Mouse (Mus musculus): Measurements from ENCODE around the gene Fbxo11. TPM values are rescaled to one million over a fixed set of nuclear protein-coding genes. Genes with fewer than 3 reads are reported as not detected.

The Fbxo11 gene
- total and polyA plus RNA-seq, 3 experiments, result 9.4 to 91.4 (median 17.5) TPM

- Histone ChIP-seq H3K4me1 (ENCODE audit: control insufficient read depth in 1 of 2, insufficient read depth in 2 of 2, low read length in 2 of 2) (peaks cover 2 to 5% of the 10 kb centered on the region in 2 experiments; a peak in 3 of 4 replicates), H3K27ac (ENCODE audit: control insufficient read depth, low read depth, low read length) (no peak overlapping the region)
Observed at GRCm38 (mm10) chr17:87983313-87983712, 81.8 kb downstream of the Fbxo11 start.

GRCm38 (mm10) chr17:87982112-87982511 is 83.0 kb downstream of the Fbxo11 start:
- no peaks in the 10 kb centered on the region for H3K27me3 ChIP-seq (ENCODE audit: control insufficient read depth in 1 of 2, insufficient read depth in 2 of 2, low read length in 2 of 2)
- peaks cover 42% of the 10 kb centered on the region for H3K79me2 ChIP-seq (ENCODE audit: control insufficient read depth, insufficient read depth, low read length, poor library complexity)
- H3K9ac ChIP-seq (ENCODE audit: control insufficient read depth, low read depth, low read length, poor library complexity, severe bottlenecking), result no peak overlapping the region
- peak; percentile 54 for DNase-seq (ENCODE audit: low read depth, low spot score)
- peaks cover 54 to 55% of the 10 kb centered on the region in 2 experiments for H3K36me3 ChIP-seq (ENCODE audit: control insufficient read depth in 1 of 2, insufficient read depth in 2 of 2, low read length in 2 of 2)
- no peak overlapping the region for H3K4me3 ChIP-seq (ENCODE audit: control insufficient read depth in 1 of 2, insufficient read depth in 1 of 2, low read depth in 2 of 2, low read length in 2 of 2)
- H3K9me3 ChIP-seq (replicated peaks; ENCODE audit: insufficient read depth, low read length), result no peaks in the 10 kb centered on the region
- peaks cover 5 to 13% of the 10 kb centered on the region in 2 experiments; a peak in 3 of 4 replicates for H3K4me1 ChIP-seq (ENCODE audit: control insufficient read depth in 1 of 2, insufficient read depth in 2 of 2, low read length in 2 of 2)
- no peak overlapping the region for H3K27ac ChIP-seq (ENCODE audit: control insufficient read depth, low read depth, low read length)
- no peak for TF ChIP-seq POLR2A (IDR thresholded peaks at IDR 0.05; ENCODE audit: control insufficient read depth in 1 of 2, insufficient read depth in 1 of 2, low read depth in 1 of 2, low read length in 2 of 2, poor library complexity in 1 of 2)
- no peak for TF ChIP-seq MYC (IDR thresholded peaks at IDR 0.05; ENCODE audit: low read depth, low read length)
- peak; percentile 61 for TF ChIP-seq SMC3 (IDR thresholded peaks at IDR 0.05; ENCODE audit: low read depth, low read length)
- TF ChIP-seq ZMIZ1 (IDR thresholded peaks at IDR 0.05; ENCODE audit: low read depth, low read length), result no peak
- no peak for TF ChIP-seq ETS1 (IDR thresholded peaks at IDR 0.05; ENCODE audit: low read depth, low read length)
- TF ChIP-seq MEF2A (IDR thresholded peaks at IDR 0.05; ENCODE audit: extremely low read depth, insufficient replicate concordance, low read depth, low read length, poor library complexity, severe bottlenecking), result no peak
- TF ChIP-seq RCOR1 (IDR thresholded peaks at IDR 0.05; ENCODE audit: low read depth, low read length), result no peak
- peak; percentile 23 for TF ChIP-seq RAD21 (IDR thresholded peaks at IDR 0.05; ENCODE audit: low read depth, low read length)
- TF ChIP-seq POLR2AphosphoS5 (IDR thresholded peaks at IDR 0.05; ENCODE audit: borderline replicate concordance, low read depth, low read length), result no peak
- TF ChIP-seq MYB (IDR thresholded peaks at IDR 0.05; ENCODE audit: low read depth, low read length), result no peak
- TF ChIP-seq GABPA (IDR thresholded peaks at IDR 0.05; ENCODE audit: low read depth, low read length), result no peak
- TF ChIP-seq NELFE (IDR thresholded peaks at IDR 0.05; ENCODE audit: low read depth, low read length), result no peak
- TF ChIP-seq TCF12 (IDR thresholded peaks at IDR 0.05; ENCODE audit: low read depth, low read length), result no peak
- no peak for TF ChIP-seq NRF1 (IDR thresholded peaks at IDR 0.05; ENCODE audit: insufficient read depth, low read depth, low read length, poor library complexity, severe bottlenecking)
- TF ChIP-seq ZKSCAN1 (IDR thresholded peaks at IDR 0.05; ENCODE audit: low read depth, low read length), result no peak
- no peak for TF ChIP-seq ZC3H11A (IDR thresholded peaks at IDR 0.05; ENCODE audit: low read depth, low read length)
- no peak for TF ChIP-seq EP300 (IDR thresholded peaks at IDR 0.05; ENCODE audit: low read depth in 1 of 2, low read length in 2 of 2)
- no peak for TF ChIP-seq CHD2 (IDR thresholded peaks at IDR 0.05; ENCODE audit: low read length)
- no peak for TF ChIP-seq USF1 (IDR thresholded peaks at IDR 0.05; ENCODE audit: low read depth, low read length)
- no peak for TF ChIP-seq ELF1 (IDR thresholded peaks at IDR 0.05; ENCODE audit: low read depth, low read length)
- no peak for TF ChIP-seq KAT2A (conservative IDR thresholded peaks at IDR 0.05; ENCODE audit: low read depth, low read length)
- no peak for TF ChIP-seq TBP (IDR thresholded peaks at IDR 0.05; ENCODE audit: low read depth, low read length)
- peak; percentile 22 to 60 (median 31); a peak in 4 of 6 replicates for TF ChIP-seq CTCF (IDR thresholded peaks at IDR 0.05 in 2 of 3, conservative IDR thresholded peaks at IDR 0.05 in 1 of 3; ENCODE audit: control insufficient read depth in 1 of 3, insufficient read depth in 1 of 3, low read depth in 2 of 3, low read length in 3 of 3, poor library complexity in 1 of 3, severe bottlenecking in 1 of 3)
- TF ChIP-seq MAX (IDR thresholded peaks at IDR 0.05; ENCODE audit: low read length), result no peak
- TF ChIP-seq MAZ (IDR thresholded peaks at IDR 0.05; ENCODE audit: low read depth, low read length), result 0 out of 2 replicates have a peak, but pooled peaks have one; percentile 54
- TF ChIP-seq UBTF (IDR thresholded peaks at IDR 0.05; ENCODE audit: borderline replicate concordance, insufficient read depth, low read depth, low read length), result no peak
- TF ChIP-seq USF2 (IDR thresholded peaks at IDR 0.05; ENCODE audit: borderline replicate concordance in 1 of 2, insufficient read depth in 1 of 2, low read depth in 1 of 2, low read length in 2 of 2), result no peak
- TF ChIP-seq SIN3A (IDR thresholded peaks at IDR 0.05; ENCODE audit: low read length), result 0 out of 2 replicates have a peak, but pooled peaks have one; percentile 19

More at GRCm38 (mm10) chr17:87983313-87983712, 81.8 kb downstream of the Fbxo11 start:
- peaks cover 36% of the 10 kb centered on the region for H3K79me2 ChIP-seq (ENCODE audit: control insufficient read depth, insufficient read depth, low read length, poor library complexity)
- no peaks in the 10 kb centered on the region for H3K9me3 ChIP-seq (replicated peaks; ENCODE audit: insufficient read depth, low read length)
- TF ChIP-seq GABPA (IDR thresholded peaks at IDR 0.05; ENCODE audit: low read depth, low read length) (no peak), BHLHE40 (IDR thresholded peaks at IDR 0.05; ENCODE audit: borderline replicate concordance, low read depth, low read length) (no peak), MAZ (IDR thresholded peaks at IDR 0.05; ENCODE audit: low read depth, low read length) (no peak), TBP (IDR thresholded peaks at IDR 0.05; ENCODE audit: low read depth, low read length) (no peak), KAT2A (conservative IDR thresholded peaks at IDR 0.05; ENCODE audit: low read depth, low read length) (no peak), MXI1 (IDR thresholded peaks at IDR 0.05; ENCODE audit: low read depth, low read length) (no peak), RAD21 (IDR thresholded peaks at IDR 0.05; ENCODE audit: low read depth, low read length) (no peak), NRF1 (IDR thresholded peaks at IDR 0.05; ENCODE audit: insufficient read depth, low read depth, low read length, poor library complexity, severe bottlenecking) (no peak), GATA1 (IDR thresholded peaks at IDR 0.05; ENCODE audit: low read depth, low read length) (no peak), USF2 (IDR thresholded peaks at IDR 0.05; ENCODE audit: borderline replicate concordance in 1 of 2, insufficient read depth in 1 of 2, low read depth in 1 of 2, low read length in 2 of 2) (no peak)
- no peak for DNase-seq (ENCODE audit: low read depth, low spot score)
- H3K27me3 ChIP-seq (ENCODE audit: control insufficient read depth in 1 of 2, insufficient read depth in 2 of 2, low read length in 2 of 2), result no peaks in the 10 kb centered on the region
- H3K4me3 ChIP-seq (ENCODE audit: control insufficient read depth in 1 of 2, insufficient read depth in 1 of 2, low read depth in 2 of 2, low read length in 2 of 2), result no peak overlapping the region
- peaks cover 47 to 53% of the 10 kb centered on the region in 2 experiments for H3K36me3 ChIP-seq (ENCODE audit: control insufficient read depth in 1 of 2, insufficient read depth in 2 of 2, low read length in 2 of 2)
- H3K9ac ChIP-seq (ENCODE audit: control insufficient read depth, low read depth, low read length, poor library complexity, severe bottlenecking), result no peak overlapping the region

Measured in MEL (cell line).